Mouse (Mus musculus): ENCODE measurements around the gene Plcb1. TPM values are rescaled to one million over a fixed set of nuclear protein-coding genes. Genes with fewer than 3 reads are reported as not detected.

Plcb1 gene
- polyA plus RNA-seq, 1 experiment: not detected

DNA sequence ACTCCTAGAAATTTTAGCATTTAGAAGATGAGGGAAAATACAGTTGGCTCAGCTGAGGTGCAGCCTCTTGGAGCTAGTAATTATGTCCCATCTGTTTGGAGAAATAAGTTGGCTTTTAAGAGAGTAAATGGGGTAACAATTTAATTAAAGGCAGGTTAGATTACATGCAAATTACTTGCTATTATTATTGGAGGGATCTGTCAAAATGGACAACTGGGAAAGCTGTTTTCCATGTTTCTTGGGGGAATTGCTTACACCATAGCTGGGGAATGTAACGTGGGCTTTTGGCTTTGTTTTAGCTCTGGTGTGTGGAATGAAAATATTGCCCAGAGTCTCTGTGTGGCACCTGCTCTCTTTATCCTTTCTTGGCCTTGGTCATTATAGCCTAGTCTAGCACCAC is 316.1 kb downstream of the Plcb1 start:
- H3K4me3 ChIP-seq (replicated peaks): no peak overlapping the region
- H3K36me3 ChIP-seq (ENCODE audit: control insufficient read depth): no peaks in the 10 kb centered on the region
- no peaks in the 10 kb centered on the region for H3K4me1 ChIP-seq (ENCODE audit: control insufficient read depth)
- TF ChIP-seq TAL1 (IDR thresholded peaks at IDR 0.05; ENCODE audit: low read length): no peak
- TF ChIP-seq GATA1 (IDR thresholded peaks at IDR 0.05; ENCODE audit: low read length): no peak
- H3K27me3 ChIP-seq (ENCODE audit: control insufficient read depth): no peaks in the 10 kb centered on the region
- H3K9me3 ChIP-seq (ENCODE audit: control insufficient read depth, low read length): no peaks in the 10 kb centered on the region

DNA sequence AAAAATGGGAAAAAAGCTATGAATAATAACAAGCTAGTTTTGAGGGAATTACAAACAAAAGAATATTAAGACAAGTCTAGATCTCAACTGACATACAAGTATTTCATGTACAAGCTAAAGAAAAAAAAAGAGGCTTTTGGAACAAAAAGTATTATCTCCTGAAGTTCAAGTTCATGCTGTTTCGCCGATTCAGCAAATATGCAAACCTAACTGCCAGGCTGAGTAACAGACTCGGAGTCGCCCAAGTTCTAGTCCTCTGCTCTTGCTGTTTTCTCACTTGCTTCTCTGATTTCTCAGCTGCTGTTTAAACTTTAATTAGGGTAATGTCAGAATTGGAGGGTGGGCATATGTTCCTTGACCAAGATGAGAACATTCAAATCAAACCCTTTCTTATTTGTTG is 320.8 kb downstream of the Plcb1 start:
- Histone ChIP-seq H3K36me3 (ENCODE audit: control insufficient read depth) (no peaks in the 10 kb centered on the region), H3K4me3 (replicated peaks) (no peak overlapping the region), H3K27me3 (ENCODE audit: control insufficient read depth) (no peaks in the 10 kb centered on the region), H3K9me3 (ENCODE audit: control insufficient read depth, low read length) (no peaks in the 10 kb centered on the region), H3K4me1 (ENCODE audit: control insufficient read depth) (no peaks in the 10 kb centered on the region)
- TF ChIP-seq TAL1 (IDR thresholded peaks at IDR 0.05; ENCODE audit: low read length) (no peak), GATA1 (IDR thresholded peaks at IDR 0.05; ENCODE audit: low read length) (no peak)

DNA sequence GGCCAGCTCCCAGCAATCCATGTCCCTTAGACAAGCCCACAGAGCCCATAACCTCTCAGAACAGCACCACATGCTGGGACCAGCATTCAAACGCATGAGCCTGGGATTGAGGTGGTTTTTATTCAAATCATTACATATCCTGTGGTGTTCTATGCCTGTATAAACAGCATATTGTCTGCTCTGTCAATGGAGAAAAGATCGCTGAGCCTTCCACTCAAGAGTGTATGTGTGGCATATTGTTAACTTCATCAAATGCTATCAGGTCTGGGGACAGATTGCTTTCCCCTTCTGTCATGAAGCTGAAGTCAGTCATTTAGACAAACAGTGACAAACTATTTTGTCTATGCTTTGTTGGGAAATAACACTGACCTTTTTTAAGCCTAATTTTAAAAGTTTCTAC is 322.7 kb downstream of the Plcb1 start:
- Histone ChIP-seq H3K9me3 (ENCODE audit: control insufficient read depth, low read length) (no peaks in the 10 kb centered on the region), H3K4me1 (ENCODE audit: control insufficient read depth) (no peaks in the 10 kb centered on the region), H3K27me3 (ENCODE audit: control insufficient read depth) (no peaks in the 10 kb centered on the region), H3K36me3 (ENCODE audit: control insufficient read depth) (no peaks in the 10 kb centered on the region), H3K4me3 (replicated peaks) (no peak overlapping the region)
- no peak for TF ChIP-seq GATA1 (IDR thresholded peaks at IDR 0.05; ENCODE audit: low read length)
- TF ChIP-seq TAL1 (IDR thresholded peaks at IDR 0.05; ENCODE audit: low read length): no peak

DNA sequence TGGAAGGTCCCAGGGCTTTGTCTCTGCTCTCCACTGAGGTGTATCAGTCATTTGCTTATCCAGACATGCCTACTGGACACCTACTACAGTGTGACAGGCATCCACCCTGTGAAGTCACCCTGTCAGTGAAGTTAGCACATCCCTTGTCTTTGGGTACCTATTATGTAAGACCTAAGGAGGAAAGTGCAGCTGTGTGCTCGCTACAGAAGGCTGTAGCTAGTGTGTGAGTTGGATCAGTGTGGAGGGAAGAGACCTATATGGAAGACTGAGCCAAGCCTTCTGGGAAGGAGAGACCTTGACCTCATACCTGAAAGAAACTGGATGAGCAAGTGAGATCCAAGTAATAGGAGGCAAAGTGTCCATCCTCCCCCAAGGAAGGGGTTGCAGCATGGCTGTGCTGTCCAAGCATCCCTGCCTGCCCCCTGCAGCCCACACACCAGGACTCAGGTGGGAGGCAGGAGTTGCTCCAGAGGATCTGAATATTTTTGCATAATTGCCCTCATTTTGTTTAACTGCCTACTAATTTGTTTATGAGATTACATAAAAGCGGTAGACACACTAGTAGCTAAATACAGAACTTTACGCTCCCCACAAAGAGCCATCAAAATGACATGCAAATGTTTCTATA is 328.7 kb downstream of the Plcb1 start:
- TF ChIP-seq GATA1 (IDR thresholded peaks at IDR 0.05; ENCODE audit: low read length) (no peak), TAL1 (IDR thresholded peaks at IDR 0.05; ENCODE audit: low read length) (no peak)
- H3K36me3 ChIP-seq (ENCODE audit: control insufficient read depth): no peaks in the 10 kb centered on the region
- no peak overlapping the region for H3K4me3 ChIP-seq (replicated peaks)
- H3K4me1 ChIP-seq (ENCODE audit: control insufficient read depth): no peaks in the 10 kb centered on the region
- no peaks in the 10 kb centered on the region for H3K27me3 ChIP-seq (ENCODE audit: control insufficient read depth)
- peaks cover 2% of the 10 kb centered on the region; the same call in 1 of the 2 replicates for H3K9me3 ChIP-seq (ENCODE audit: control insufficient read depth, low read length)

DNA sequence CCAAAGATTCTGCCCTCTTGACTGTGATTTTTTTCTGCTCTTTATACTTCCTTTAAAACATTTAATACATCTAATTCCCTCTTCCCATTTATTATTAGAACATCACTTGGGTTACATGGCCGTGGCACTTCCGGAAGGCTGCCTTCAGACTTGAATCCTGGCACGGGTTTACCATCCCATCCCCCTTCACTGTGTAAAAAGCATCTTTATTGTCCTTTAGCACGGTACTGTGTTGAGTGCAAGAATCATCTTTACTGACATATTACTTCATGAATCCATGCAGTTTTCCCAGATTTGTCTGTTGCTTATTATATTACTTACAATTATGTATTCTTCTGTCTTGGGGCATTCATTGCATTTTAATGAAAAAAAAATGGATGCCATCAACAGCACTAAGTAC is 337.2 kb downstream of the Plcb1 start:
- H3K4me1 ChIP-seq (ENCODE audit: control insufficient read depth): no peaks in the 10 kb centered on the region

DNA sequence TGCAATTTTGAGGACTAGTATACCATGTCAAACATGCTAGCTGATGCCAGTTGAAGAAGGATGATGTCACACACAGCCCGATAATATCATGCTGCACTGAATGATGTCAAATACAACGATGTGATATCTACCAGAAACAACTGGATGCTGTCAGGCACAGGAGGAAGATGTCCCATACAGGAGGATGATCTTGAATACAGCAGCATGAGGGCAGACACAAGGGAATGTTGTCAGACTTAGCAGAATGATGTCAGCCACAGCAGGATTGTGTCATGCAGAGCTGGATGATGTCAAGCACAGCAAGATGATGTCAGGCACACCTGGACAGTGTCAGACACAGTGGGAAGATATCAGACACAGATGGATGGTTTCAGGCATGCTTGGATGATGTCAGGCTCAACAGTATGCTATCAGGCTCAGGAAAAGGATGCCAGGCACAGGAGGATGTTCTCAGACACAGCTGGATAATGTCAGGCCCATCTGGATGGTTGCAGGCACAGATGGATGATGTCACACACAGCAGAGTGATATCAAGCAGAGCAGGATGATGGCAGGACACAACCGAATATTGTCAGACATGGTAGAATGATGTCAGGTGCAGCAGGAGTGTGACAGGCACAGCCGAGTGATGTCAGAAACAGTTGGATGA is 338.0 kb downstream of the Plcb1 start:
- TF ChIP-seq TAL1 (IDR thresholded peaks at IDR 0.05; ENCODE audit: low read length) (no peak), GATA1 (IDR thresholded peaks at IDR 0.05; ENCODE audit: low read length) (no peak)
- no peaks in the 10 kb centered on the region for H3K9me3 ChIP-seq (ENCODE audit: control insufficient read depth, low read length)
- H3K4me3 ChIP-seq (replicated peaks): no peak overlapping the region

More for the DNA sequence above, 337.2 kb downstream of the Plcb1 start:
- no peak for TF ChIP-seq TAL1 (IDR thresholded peaks at IDR 0.05; ENCODE audit: low read length)
- TF ChIP-seq GATA1 (IDR thresholded peaks at IDR 0.05; ENCODE audit: low read length): no peak
- no peak overlapping the region for H3K4me3 ChIP-seq (replicated peaks)
- H3K9me3 ChIP-seq (ENCODE audit: control insufficient read depth, low read length): peaks cover 2% of the 10 kb centered on the region; the same call in 1 of the 2 replicates
- no peaks in the 10 kb centered on the region for H3K27me3 ChIP-seq (ENCODE audit: control insufficient read depth)
- H3K36me3 ChIP-seq (ENCODE audit: control insufficient read depth): no peaks in the 10 kb centered on the region

DNA sequence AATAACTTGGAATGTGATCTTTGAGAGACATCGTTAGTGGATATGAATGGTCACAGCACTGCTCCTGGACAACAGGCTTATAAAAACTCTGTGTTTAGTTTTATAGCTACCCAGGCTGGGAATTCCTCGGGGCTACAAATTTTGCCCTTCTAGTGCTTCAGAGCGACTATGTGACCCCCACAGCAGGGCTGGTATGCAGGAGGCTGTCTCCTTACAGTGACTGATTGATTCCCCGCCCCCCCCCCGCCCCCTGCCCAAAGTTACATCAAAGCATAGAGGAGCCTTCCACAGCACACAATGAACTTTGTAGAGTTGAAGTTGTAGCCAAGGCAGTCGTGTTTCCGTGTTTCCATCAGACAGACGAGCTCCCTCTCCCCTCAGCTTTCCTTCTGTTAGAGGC is 354.7 kb downstream of the Plcb1 start:
- H3K36me3 ChIP-seq (ENCODE audit: control insufficient read depth): no peaks in the 10 kb centered on the region
- no peak overlapping the region for H3K4me3 ChIP-seq (replicated peaks)
- no peaks in the 10 kb centered on the region for H3K4me1 ChIP-seq (ENCODE audit: control insufficient read depth)
- no peaks in the 10 kb centered on the region for H3K27me3 ChIP-seq (ENCODE audit: control insufficient read depth)
- TF ChIP-seq GATA1 (IDR thresholded peaks at IDR 0.05; ENCODE audit: low read length) (no peak), TAL1 (IDR thresholded peaks at IDR 0.05; ENCODE audit: low read length) (no peak)
- H3K9me3 ChIP-seq (ENCODE audit: control insufficient read depth, low read length): no peaks in the 10 kb centered on the region

More for the DNA sequence above, 338.0 kb downstream of the Plcb1 start:
- no peaks in the 10 kb centered on the region for H3K27me3 ChIP-seq (ENCODE audit: control insufficient read depth)
- H3K36me3 ChIP-seq (ENCODE audit: control insufficient read depth): no peaks in the 10 kb centered on the region
- H3K4me1 ChIP-seq (ENCODE audit: control insufficient read depth): no peaks in the 10 kb centered on the region

DNA sequence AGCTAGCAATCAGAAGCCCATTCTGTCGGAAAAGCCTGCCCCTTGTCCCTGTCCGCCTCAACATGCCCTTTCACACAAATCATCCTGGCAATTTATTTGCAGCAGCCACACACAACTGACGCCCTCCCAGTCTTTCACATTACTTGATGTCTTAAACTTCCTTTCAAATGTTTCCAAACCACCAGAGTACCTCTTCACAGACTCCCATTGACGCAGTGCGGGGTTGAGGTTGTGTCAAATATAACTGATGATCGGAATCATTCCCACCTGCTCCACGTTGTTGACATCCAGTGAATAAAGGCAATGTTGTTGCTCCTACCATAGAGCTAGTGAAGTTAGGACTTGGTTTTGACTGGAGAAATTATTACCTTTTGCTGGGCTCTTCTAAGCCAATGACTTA is 366.4 kb downstream of the Plcb1 start:
- TF ChIP-seq GATA1 (IDR thresholded peaks at IDR 0.05; ENCODE audit: low read length): no peak
- TF ChIP-seq TAL1 (IDR thresholded peaks at IDR 0.05; ENCODE audit: low read length): no peak

DNA sequence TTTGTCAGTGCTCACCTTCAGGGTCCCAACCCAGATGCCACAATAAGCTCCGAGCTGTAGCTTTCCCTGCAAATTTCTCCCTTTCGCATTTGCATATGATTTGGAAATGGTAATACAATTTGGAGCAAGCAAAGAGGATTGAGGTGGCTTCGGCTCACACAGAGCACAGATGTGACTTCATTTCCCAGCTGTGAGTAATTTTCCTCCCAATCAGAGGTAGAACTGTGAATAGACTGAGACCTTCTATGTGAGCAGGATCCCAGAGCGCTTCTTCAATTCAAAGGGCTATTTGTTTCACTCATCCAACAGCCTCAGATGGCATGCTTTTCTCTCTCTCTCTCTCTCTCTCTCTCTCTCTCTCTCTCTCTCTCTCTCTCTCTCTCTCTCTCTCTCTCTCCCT is 367.4 kb downstream of the Plcb1 start:
- Histone ChIP-seq H3K4me3 (replicated peaks) (no peak overlapping the region), H3K27me3 (ENCODE audit: control insufficient read depth) (no peaks in the 10 kb centered on the region), H3K4me1 (ENCODE audit: control insufficient read depth) (no peaks in the 10 kb centered on the region), H3K36me3 (ENCODE audit: control insufficient read depth) (no peaks in the 10 kb centered on the region), H3K9me3 (ENCODE audit: control insufficient read depth, low read length) (no peaks in the 10 kb centered on the region; the same call in 1 of the 2 replicates)
- TF ChIP-seq TAL1 (IDR thresholded peaks at IDR 0.05; ENCODE audit: low read length): no peak
- no peak for TF ChIP-seq GATA1 (IDR thresholded peaks at IDR 0.05; ENCODE audit: low read length)

More for the DNA sequence above, 366.4 kb downstream of the Plcb1 start:
- Histone ChIP-seq H3K36me3 (ENCODE audit: control insufficient read depth) (no peaks in the 10 kb centered on the region), H3K4me1 (ENCODE audit: control insufficient read depth) (no peaks in the 10 kb centered on the region), H3K9me3 (ENCODE audit: control insufficient read depth, low read length) (no peaks in the 10 kb centered on the region; the same call in 1 of the 2 replicates), H3K27me3 (ENCODE audit: control insufficient read depth) (no peaks in the 10 kb centered on the region), H3K4me3 (replicated peaks) (no peak overlapping the region)
